Mouse (Mus musculus): ENCODE results near the gene Creg2.
"Not testable (repeated sequence)": the region's sequence is repeated elsewhere in the genome, so short reads cannot be mapped to it uniquely, and the experiment has no call there.

Creg2 gene

DNA sequence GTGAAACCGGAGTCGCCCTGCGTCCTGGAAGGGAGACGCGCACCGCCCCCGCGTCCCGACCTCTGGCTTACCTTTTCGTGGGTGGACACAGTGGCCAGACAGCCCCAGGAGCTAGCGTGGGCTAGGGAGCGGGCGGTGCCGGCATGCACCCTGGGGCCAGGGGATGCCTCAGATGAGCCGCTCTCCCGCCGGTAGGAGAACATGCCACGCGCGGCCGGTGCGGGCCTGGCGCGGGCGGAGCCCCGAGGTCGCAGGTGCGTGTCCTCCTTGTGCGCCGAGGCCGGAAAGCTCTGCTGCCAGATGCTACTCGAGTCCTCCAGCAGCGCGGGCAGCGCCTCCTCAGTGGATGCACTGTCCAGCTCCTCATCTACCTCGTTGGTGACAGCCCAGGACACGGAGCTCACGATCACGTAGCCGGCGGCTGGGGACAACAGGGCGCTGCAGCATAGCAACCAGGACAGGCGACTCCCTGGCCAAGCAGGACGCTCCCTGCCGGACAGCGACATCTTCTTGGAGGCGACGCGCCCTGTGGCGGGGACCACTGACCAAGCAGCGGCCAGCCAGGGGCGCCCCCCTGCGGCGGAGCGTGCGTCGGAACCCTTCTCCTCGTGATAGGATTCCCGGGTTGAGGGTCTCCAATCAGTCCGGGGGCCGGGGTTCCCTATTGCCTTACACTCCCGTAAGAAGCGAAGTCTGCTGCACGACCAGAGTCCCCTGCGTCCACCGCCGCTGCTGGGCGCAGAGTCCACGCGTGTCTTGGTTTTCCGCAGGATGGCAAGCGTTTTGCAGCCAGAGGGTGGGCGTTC, 636 bp downstream of the Creg2 start:
- peak in 1 of 2 experiments; percentile 28 for DNase-seq

DNA sequence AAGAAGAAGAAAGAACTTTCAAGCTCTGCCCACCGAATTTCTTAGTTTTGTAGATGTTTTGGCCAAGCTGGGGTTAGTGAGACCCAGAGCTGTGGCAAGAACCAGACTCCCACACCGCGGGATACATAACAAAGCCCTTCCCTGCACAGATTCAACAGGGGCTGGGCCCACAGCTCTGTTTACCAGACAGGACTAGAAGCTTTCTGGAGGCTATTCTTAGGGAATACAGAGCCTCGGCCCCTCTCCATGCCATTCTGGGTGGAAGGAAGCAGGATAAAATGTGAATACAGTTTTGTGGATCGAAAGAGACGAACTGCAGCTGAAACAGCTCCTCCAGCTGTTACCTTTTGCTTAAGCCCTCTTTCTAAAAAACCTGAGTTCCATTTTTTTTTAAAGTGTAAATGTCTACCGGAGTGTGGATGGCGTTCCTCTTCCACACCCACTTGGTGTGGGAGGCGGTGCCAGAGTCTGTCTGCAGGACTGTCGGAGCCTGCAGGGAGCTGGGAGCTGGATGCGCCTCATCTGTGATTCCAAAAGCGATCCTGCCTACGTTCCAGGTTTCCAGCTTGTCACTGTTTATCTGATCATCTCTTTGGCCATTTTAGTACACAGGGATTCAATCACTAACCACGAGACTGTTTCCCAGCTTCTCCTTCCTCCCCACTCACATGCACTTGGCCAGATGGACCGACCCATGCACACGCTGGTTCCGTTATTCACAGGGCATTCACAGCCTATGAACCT, 1.4 kb downstream of the Creg2 start:
- DNase-seq: no peak

DNA sequence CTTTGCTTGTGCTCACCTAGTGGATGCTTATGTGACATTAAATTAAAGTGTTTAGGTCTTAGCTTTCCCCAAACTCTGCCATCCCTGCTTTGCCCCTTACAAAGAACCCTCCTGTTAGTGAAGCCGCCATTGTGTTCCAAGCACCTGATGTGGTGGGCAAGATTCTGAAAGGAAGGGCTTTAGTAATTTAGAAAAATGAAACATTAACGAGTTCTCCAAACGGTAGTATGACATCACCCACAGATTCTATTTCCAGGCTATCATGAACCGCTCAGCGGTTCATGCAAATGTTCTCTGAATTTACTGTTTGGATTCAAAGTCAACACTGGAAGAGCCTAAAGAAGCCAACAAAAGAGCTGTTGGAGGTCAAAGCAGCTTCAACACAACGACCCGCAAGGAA, 2.7 kb downstream of the Creg2 start:
- no peak for DNase-seq

DNA sequence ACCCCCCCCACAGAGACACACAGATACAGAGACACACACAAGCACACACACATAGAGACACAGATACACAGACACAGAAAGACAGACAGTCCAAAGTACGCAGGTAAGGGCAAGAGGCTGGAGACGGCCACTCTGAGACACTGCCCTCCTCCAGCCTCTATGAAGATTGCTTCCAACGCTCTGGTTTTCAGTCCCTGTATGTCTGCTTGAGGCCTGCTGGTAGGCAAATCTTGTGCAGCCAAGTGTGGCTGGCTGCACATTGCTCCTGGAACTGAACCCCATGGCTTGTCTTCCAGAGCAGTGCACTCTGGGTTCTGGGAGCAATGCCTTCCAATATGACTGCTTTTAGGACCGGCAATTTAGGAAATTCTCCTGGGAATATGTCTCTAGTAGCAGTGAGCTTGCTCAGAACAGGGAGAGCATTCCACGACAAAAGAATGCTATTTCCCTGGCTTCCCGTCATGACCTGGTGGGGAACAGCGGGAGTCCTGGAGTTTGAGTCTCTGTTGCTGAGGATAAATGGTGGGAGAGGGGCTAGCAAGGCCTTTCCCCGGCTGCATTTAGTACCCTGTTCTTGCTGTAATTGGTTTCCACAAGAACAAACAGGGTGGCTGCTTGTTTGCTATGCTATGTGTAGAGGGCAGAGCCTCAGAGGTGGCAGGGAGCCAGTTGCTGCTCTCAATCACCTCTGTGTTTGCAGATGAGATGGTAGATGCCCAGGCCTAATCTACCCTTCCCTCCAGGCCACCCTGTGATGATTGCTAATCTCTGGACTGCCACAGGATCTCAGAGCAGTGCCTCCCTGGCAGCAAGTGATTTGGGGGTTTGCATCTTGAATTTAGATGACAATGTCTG, 5.1 kb downstream of the Creg2 start:
- no peak for DNase-seq

DNA sequence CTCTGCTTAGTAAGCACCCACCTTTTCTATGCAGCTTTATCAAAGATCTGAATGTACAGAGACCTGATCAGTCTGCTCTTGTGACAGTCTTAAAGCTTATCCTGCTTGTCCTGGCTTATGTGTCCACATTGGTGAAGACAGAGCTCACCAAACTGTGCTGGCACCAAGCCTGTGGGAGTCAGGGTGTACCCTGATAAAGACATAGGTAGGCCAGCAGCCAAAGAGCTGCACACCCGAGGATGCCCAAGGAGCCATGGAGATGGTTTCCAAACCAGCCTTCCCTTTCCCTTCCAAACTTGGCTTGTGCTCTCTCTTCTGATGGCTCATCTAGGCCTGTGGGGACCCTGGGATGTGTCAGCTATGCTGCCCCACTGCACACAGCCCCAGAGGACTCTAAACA, 6.9 kb downstream of the Creg2 start:
- no peak for DNase-seq

DNA sequence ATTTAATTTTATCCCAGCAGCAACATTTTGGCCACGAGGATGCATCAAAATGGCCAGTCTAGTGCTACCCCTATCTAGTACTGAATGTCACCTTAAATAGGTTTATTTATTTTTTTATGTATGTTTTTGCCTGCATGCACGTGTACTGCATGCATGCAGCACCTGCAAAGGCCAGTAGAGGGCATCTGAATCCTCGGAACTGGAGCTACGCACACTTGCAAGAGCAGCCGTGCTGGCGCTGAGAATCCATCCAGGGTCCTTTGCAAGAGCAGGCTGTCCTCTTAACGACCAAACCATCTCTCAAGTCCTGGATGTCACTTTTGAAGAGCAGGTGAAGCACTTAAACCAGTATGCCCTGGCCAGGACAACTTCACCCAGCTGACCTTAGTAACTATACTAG, 9.6 kb downstream of the Creg2 start:
- no peak for DNase-seq

DNA sequence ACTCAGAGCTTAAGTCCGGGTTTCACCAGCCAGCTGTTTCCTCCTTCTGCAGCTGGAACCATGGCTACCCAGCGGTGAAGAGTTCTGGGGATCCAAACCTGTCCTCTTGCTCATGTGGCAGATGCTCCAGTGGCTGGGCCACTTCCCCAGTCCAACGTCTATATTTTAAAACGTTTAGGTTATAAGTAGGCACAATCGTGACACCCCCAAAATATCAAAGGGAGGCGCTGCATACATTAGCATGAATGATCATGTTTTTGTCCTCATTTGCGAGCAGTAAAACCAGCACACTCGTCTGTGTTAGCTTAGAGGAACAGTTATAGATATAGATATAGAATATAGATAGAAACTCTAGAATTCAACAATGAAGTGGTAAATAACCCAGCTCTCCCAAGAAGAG, 14.1 kb downstream of the Creg2 start:
- DNase-seq: no peak

DNA sequence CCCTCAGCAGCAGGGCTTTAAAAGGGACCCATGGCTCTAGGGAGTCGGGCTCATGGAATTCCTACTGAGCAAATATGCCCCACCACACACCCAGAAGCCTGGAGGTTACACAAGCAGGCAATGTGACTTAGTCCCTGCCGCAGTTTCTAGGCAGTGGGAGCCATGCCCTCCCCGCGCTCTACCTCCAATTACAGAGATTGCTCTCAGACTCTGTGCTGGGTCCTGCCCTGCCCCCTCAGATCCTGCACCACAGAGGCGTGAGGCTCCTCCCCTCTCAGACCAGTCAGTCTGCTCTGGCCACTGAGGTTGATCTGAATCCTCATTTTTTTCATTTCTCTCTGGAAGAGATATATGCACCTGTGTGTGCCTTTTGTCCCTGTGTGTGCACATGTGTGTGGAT, 14.6 kb downstream of the Creg2 start:
- DNase-seq: no peak

DNA sequence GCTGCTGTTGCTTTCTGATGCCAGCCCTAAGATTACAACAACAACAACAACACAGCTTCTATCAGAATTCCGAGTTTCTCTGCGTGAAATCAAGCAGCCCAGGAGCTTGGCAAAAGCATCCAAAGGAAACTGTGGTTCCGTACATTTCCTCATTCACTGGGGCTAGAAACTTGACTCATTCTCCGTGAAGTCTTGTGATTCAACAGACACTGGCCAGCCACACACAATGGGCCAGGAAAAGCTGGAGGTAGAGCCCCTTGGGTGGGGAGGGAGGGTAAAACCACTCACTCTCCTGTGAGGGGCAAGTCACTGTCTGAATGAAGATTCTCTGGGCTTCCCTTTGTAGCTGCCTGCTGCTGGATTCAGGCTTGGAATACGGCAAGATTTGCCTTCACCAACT, 15.1 kb downstream of the Creg2 start:
- no peak for DNase-seq

DNA sequence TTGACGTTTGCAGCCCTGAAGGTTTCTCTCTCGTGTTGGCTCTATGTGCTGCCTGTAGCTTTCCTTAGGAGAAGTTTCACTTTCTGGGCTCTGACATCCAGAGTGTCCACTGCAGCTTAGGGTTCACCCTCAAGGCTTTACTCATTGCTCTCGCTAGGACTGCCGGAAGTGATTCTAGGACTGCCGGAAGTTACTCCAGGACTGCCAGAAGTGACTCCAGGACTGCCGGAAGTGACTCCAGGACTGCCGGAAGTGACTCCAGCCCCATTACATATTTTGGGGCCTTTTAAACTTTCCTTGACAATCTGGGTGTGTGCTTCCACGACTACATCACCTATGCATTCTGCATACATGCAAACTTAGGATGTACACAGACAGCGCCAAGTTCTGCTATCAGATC, 22.7 kb downstream of the Creg2 start:
- no peak for DNase-seq

DNA sequence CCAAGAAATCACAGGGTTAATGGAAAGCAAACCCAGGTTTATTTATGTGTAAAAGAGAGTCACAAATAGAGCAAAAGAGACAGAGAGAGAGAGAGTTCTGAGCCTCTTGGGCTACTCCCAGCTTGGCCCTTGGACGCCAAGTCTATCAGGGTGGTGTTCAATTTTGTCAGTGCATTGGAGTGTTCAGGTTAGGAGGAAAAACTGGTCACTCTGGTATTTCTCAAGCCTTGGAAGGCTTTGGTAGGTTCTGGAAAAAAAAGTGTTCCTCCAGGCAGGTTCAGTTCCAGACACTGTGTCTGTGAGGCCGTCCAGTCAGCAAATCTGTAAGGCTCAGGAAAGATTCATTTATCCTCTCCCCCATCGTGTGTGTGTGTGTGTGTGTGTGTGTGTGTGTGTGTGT, 25.8 kb downstream of the Creg2 start:
- DNase-seq: no peak

DNA sequence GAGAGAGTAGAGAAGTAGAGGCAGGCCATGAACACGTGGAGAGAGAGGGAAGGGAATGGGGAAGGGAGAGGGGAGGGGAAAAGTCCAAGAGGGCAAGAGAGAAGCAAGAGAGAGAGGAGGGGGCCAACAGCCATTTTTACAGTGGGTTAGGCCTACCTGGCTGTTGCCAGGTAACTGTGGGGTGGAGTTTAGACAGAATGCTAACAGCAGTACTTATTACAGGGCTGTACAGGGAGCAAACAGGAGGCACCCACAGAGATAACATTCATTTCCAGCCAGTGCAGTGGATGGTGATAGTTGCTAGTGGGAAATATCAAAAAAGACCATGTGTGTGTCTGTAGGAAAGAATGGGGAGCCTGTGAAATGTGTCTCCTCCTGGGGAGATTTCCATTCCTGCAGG, 27.5 kb downstream of the Creg2 start:
- DNase-seq: no peak

DNA sequence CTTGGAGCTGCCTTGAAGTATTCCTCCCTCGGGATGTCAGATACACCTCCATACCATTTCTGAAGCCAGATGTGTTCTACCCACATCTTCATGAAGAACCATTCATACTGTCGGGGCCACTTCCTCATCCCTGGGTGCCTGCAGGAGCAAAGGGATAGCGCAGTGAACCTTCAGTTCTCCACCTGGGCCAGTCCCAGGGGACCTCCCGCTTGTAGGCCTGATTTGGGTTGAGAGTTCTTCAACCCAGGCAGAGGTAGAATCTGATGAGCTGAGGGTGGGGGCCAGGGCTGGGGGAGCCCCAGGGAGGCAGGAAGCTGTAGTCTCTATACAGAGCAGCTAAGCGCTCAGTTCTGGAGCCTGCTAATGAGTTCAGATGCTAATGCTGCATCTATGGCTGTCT, 28.2 kb downstream of the Creg2 start:
- DNase-seq: no peak

DNA sequence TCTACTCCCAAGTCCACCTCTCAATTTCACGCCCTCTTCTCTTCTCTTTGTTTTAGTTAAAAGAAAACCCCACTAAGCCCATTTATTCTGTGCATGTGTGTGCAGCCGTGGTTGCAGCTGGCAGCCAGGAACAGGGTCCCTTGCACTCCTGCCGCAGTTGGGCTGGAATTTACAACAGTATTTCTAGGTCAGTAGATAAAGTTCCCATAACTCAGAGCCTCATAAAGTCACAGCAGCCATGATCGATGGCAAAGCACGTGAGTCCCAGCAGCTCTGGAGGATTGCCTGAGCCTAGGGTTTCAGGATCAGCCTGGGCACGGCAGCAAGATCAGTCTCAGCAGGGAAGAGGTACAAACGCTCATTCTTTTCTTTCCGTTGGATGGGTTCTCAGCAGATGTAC, 32.8 kb downstream of the Creg2 start:
- no peak for DNase-seq

DNA sequence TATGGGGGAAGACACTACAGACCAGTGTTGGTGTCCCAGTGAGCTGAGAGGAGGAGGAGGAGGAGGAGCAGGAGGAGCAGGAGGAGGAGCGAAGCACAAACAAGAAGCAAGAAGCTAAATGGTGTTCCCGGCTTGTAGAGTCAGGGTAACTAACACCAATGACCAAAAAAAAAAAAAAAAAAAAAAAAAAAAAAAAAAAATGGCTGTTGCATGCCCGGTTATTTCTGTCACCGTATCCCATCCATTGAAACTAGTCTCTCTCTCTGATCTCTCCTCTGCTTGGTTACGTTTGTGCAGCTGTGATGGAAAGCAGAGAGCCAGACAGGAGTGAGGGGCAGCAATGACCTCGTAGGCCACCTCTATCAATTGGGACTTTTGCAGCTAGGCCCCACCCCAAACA, 35.7 kb downstream of the Creg2 start:
- DNase-seq: no peak

DNA sequence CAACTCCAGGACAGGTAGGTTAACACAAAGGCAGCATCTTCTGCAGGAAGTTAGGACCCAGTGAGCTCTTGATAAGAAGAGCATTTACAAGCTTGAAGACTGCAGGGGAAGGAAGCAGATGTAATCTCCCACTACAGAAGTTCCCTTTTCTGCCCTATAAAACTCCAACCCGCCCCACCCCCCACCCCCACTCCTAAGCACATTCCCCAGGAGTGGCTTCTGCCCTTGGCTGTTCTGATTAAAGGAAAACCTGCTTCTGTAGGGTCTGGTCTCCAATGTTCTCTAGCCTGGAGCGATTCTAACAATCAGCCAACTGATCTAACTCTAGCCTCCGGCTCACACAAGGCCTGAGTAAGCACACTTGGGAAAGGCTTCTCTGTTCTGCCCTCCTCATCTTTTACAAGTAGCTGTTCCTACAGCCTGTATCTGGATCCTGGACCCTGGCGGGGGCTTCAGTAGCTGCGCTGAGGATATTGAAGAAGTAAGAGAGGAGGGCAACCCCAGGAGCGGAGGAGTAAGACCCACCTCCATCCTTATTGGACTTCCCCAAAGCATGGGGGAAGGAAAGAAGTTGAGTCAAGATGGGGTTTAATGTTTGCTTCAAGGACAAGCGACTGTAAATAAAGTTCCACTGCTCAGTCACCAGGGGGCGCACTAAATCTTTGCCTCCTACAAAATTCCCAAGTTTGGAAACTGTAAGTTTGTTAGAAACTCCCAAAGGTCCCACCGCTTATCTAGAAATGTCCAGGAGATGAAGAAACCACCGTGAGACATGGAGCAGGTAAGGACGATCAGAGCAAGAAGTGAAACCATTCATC, 36.6 kb downstream of the Creg2 start:
- DNase-seq: peak in 1 of 2 experiments; percentile 21

DNA sequence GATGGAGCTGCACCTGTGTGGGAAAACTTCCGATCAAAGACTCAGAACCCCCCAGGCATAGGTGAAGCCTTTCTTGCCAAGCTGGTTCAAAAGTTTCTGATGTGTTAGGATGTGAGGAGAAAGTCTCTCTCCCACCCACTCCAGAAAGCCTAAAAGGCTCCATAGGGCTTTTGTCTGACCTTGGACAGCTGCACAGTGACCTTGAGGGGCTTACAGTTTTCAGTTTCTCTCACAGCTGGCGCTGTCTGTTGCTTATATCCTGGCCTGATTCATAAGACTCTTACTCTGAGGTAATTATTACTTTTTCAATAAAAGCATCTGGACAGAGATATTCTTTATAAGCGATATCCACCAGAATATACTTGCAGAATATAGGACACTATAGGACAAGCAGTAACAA, 38.2 kb downstream of the Creg2 start:
- no peak for DNase-seq

DNA sequence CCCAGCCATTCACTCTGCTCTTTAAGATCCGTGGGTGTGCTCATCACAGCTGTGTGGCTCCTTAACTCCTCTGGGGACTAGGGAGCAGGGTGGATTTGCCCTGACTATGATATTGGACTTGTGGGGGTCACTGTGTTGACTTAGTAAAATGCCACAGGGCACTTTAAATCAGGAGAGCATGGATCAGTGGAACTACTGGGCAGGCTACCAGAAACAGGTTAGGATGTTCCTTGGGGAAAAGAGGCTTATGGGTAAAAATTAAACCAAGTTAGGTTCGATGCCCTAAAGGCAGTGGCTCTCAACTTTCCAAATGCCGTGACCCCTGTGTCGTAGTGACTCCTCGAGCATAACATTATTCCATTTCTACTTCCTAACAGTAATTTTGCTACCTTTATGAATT, 38.8 kb downstream of the Creg2 start:
- no peak for DNase-seq

DNA sequence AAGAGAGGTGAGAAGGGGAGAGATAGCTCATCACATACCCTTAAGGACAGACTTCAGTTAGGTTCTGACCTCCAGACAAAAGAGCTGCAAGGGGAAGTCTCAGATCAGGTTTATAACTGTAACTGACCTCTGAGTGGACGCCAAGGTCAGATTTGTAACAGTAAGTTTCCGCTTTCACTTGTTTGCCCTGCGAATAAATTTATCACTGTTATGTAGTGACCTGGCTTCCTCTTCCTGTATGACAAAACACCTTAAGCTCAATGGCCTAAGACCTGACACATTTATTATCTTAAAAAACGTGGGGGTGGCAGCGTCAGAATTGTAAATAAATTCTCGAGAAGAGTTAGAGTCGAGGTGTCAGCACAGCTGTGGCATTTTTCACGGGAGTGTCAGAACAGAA, 42.7 kb downstream of the Creg2 start:
- DNase-seq: no peak

DNA sequence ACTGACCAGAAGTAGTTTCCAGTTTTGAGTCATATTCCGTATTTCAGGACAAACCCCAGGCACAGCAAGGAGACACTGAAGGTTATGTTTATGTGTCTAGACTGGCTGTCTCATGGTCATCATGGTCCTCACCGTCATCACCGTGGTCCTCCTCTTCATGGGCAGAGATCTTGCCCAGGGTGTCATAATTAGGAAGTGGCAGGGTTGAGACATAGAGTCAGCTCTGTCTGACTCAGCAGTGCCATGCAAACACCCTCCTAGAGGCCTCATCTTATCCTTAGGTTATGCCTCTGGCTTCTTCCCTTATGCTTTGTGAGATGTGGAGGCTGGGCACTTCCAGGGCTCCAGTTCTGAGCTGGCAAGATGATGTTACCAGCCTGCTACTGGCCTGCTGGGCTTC, 48.8 kb downstream of the Creg2 start:
- no peak for DNase-seq

DNA sequence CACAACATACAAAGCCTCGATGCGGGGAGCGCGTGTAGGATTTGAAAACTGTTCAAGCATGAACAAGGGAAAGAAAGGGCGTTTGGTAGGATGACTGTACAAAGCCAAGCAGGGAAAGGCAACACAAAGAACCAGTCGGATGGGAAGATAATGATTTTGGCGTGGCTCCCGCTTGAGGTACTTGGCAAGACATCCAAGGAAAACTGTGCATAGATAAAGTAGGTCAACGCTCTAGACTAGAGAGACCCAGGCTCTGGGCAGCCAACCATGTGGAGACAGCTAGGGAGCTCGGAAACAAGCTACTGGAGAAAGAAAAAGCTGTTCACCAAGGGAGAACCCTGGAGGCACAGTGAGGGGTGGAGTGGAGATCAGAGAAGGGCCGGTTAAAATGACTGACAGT, 52.5 kb downstream of the Creg2 start:
- DNase-seq: no peak

DNA sequence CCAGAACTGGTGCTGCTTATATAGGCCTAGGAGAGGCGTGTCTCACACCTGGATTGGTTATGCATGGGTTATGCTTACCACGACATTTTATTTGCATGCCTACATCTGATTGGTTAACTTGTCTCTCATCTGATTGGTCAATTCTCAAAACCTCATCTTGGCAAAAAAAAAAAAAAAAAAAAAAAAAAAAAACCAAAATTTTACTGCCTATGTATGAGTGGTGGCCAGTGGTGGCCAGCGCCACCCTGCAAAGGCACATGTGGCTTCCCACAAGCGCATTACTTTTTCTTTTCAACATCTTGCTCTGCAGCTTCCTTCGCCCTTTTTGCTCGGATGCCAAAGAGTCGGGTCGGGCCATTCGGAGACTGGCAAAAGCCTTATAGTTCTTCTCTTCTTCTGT, 54.1 kb downstream of the Creg2 start:
- not testable (repeated sequence) for DNase-seq

DNA sequence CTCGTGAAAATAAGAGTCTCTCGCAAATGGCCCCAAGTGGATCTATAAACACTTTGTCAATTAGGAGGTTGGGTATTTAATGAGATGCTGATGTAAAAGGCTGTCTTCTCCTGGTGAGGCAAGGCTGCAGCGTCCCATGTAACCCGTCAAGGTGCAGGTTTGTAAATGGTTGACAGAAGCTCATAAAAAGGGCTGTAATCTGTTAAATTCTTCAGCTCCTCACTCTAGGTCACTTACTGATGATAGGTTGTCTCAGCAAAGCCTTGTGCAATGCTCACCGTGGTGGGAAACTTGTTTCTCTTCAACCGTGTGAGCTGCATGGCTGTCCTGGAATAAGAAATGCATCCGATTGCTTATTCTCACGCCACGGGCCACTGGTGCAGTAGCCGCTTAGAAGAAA, 57.4 kb downstream of the Creg2 start:
- no peak for DNase-seq

Data from spleen, adult 18-20 months (tissue).